Mouse (Mus musculus): ENCODE measurements around the gene B3gnt5.

The B3gnt5 gene

GRCm38 (mm10) chr16:19760074-19760473 lies at the start of gene B3gnt5:
Gene B3gnt5 (plus strand): TSS chr16:19760208.
- in situ Hi-C loops (cut with MboI; ENCODE audit: low pct_unique_long_range_greater_than_20kb in 1 of 2, low sequenced_read_pairs in 2 of 2, unreplicated experiment in 1 of 2), result loop anchor here in 1 of 2 experiments (25.0 kb wide), 1 partner anchor 702 kb away; no protein-coding TSS in a partner anchor

DNA sequence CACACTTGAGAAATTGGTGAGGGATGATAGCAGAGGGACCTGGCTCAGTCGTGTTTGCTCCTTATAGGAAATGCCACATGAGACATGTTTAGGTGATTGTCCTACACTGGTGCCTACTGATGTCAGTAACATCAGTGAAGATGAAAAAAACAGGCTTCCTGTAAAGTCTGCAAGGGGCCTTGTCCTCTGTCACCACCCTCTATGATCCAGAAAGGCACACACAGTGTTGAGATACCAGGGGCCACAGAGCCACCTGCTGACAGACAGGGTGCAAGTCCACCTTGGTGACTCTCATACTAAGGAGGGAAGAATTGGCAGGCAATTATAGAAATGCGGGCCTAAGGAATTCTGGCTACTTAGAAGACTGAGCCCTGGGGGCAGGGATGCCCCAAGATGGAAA lies 39.0 kb upstream of the B3gnt5 start:
- in situ Hi-C loops (cut with MboI; ENCODE audit: low pct_unique_long_range_greater_than_20kb in 1 of 2, low sequenced_read_pairs in 2 of 2, unreplicated experiment in 1 of 2), result loop anchor here (5.0 to 10.0 kb wide), 2 partner anchors 124 to 136 kb away; no protein-coding TSS in a partner anchor

- in situ Hi-C loops (cut with MboI; ENCODE audit: low pct_unique_long_range_greater_than_20kb in 1 of 2, low sequenced_read_pairs in 2 of 2, unreplicated experiment in 1 of 2), result loop anchor here (5.0 to 10.0 kb wide), 2 partner anchors 121 to 133 kb away; no protein-coding TSS in a partner anchor
These were observed 35.9 kb upstream of the B3gnt5 start for GRCm38 (mm10) chr16:19724139-19724538.

DNA sequence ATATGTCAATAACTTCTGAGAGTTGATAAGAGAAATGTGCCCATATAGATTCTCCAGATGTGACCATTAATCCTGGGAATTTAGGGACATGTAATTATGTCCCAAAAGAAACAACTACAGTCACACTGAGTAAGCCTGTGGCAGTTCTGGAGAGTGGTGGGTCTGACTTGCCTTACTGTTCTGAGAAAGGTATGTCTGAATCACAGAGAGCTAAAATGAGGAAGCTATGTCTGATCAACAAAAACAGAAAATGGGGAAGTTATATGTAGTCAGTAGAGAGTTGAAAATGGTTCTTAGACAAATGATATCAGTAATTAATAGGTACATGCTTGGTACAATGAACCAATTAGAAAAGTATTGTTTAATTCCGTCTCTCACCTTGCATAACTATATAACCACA lies 27.1 kb upstream of the B3gnt5 start:
- in situ Hi-C loops (cut with MboI; ENCODE audit: low pct_unique_long_range_greater_than_20kb in 1 of 2, low sequenced_read_pairs in 2 of 2, unreplicated experiment in 1 of 2), result no loop called here

DNA sequence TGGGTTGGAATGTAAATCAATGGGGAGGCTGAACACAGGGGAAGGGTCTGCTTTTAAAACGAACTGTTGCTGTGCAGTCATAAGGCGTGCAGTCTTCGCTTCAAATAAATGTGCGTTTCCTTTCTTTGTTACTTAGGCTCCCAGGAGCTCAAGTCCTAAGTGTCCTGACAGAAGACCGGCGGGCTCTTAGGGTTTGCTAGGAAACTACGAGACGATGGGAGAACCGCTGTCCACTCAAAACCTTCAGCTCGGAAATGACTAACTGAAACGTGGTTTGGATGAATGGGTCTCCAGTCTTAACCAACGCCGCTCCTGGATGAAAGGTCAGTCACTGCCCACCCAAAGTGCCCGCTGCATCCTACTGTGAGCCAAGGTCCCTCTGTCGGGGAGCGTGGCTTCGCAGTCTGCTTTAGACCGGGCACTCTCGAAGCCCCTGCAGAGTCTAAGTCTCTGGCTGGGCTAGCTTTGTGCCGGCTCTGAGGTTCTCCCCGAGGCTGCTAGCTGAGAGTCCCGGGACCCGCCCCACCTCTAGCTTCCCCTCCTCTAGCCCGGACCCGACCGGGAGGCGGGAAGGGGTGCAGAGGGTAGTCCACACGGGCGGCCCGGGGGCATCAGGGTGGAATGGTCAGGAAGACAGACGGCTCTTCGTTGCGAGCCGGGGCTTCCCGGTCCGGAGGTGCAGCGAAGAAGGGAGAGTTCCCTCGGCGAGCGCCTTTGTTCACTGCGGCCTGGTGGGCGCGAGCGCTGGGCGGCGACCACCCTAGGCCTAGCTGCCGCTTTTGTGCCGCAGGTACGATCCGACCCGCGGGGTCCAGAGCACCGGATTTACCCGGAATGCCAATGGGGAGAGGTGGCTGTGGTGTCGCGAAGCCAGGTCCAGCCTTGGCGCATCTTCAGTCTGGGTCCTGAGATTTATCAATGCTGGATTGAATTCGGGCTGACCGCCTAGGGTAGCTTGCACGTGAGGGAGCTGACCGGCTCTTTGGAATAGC lies 793 bp downstream of the B3gnt5 start:
- in situ Hi-C loops (cut with MboI; ENCODE audit: low pct_unique_long_range_greater_than_20kb in 1 of 2, low sequenced_read_pairs in 2 of 2, unreplicated experiment in 1 of 2), result loop anchor here in 1 of 2 experiments (25.0 kb wide), 1 partner anchor 702 kb away; no protein-coding TSS in a partner anchor

DNA sequence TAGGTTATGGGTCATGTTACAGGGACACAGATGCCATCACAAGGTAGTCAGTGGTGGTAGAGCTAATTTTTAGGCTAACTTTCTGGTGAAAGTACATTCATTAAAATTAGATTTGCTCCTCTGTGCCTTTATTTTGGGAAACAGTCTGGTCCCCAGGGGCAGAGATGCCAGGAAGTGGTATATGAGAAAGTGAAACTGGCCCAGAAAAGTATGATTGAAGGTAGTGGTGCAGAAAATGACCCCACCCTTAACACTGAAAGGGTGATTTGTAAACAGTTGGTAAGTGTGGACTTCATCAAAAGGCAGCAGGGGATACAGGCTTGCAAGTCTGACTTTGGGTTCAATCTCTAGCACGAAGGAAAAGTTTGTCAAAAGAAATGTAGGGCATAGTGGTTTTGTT lies 1.7 kb downstream of the B3gnt5 start:
- in situ Hi-C loops (cut with MboI; ENCODE audit: low pct_unique_long_range_greater_than_20kb in 1 of 2, low sequenced_read_pairs in 2 of 2, unreplicated experiment in 1 of 2), result loop anchor here in 1 of 2 experiments (25.0 kb wide), 1 partner anchor 701 kb away; no protein-coding TSS in a partner anchor

- in situ Hi-C loops (cut with MboI; ENCODE audit: low pct_unique_long_range_greater_than_20kb in 1 of 2, low sequenced_read_pairs in 2 of 2, unreplicated experiment in 1 of 2), result loop anchor here in 1 of 2 experiments (25.0 kb wide), 1 partner anchor 696 kb away; no protein-coding TSS in a partner anchor
These were observed 6.1 kb downstream of the B3gnt5 start for GRCm38 (mm10) chr16:19766107-19766506.

DNA sequence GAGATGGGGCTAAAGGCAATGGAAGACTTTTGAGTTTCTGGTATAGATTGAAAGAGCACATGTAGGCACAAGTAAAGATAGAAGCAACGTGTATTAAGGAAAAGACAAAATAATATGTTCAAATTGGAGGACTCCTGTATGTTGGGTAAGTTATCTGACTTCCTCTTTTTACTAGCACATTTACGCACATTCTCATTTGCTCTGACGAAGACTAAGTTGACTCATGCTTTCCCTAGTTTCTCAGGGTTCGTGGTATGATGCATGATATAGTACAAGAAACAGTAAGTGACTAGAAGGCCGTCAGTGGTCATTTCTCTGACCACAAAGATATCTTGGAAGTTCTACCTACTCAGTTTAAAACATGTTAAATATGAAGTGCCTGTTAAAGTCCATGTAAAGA lies 8.0 kb downstream of the B3gnt5 start:
- in situ Hi-C loops (cut with MboI; ENCODE audit: low pct_unique_long_range_greater_than_20kb in 1 of 2, low sequenced_read_pairs in 2 of 2, unreplicated experiment in 1 of 2), result loop anchor here in 1 of 2 experiments (25.0 kb wide), 1 partner anchor 694 kb away; no protein-coding TSS in a partner anchor

DNA sequence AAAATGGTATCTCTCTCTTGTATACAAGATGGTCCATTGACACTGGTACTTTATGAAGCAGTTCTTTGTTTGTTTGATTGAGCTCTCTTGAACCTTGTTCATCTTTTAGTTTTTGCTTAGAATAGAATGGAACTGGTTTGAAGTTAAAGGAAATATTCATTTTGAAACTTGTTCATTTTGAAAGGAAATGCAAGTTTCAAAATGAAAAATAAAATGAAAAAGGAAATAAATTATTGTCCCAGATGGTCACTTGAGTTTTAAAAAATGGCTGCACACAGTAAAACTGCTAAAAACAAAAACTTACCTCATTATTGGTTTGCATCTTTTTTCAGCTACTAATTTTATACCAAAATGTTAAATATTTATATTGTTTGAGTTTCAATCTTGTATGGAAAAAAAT lies 12.0 kb downstream of the B3gnt5 start:
- in situ Hi-C loops (cut with MboI; ENCODE audit: low pct_unique_long_range_greater_than_20kb in 1 of 2, low sequenced_read_pairs in 2 of 2, unreplicated experiment in 1 of 2), result loop anchor here in 1 of 2 experiments (25.0 kb wide), 1 partner anchor 690 kb away; no protein-coding TSS in a partner anchor

DNA sequence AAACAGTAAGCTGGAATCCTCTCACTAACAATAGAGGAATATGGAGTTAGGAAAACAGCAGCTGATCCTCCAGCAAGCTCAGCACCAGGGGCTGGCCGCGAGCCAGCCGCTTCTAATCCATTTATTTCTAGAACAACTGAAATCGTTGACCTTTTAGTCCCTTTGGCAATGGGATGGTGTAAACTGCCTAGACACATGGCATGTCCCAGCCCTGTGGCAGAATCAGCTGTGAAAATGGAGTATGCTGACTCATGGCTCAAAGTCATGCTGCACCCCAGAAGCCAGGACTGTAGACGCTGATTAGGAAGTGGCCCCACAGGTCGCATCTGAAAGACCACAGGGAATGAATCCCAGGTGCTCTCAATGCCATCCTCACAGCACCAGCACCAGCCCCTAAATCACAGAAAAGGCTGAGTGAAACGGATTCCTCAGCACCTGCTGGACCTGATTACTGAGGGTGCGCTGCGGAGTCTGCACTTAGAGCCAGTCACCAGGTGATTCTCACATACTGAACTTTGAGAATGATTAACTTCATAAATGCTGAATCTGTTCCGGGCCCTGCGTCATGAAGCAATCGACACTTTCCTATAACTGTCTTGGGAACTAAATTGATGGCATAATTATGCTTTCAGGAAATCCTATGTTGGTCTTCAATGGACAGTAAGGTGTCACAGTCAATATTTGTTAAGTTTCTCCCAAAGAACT lies 26.5 kb downstream of the B3gnt5 start:
- in situ Hi-C loops (cut with MboI; ENCODE audit: low pct_unique_long_range_greater_than_20kb in 1 of 2, low sequenced_read_pairs in 2 of 2, unreplicated experiment in 1 of 2), result no loop called here

GRCm38 (mm10) chr16:19789914-19790313 lies 29.9 kb downstream of the B3gnt5 start:
- in situ Hi-C loops (cut with MboI; ENCODE audit: low pct_unique_long_range_greater_than_20kb in 1 of 2, low sequenced_read_pairs in 2 of 2, unreplicated experiment in 1 of 2), result no loop called here

DNA sequence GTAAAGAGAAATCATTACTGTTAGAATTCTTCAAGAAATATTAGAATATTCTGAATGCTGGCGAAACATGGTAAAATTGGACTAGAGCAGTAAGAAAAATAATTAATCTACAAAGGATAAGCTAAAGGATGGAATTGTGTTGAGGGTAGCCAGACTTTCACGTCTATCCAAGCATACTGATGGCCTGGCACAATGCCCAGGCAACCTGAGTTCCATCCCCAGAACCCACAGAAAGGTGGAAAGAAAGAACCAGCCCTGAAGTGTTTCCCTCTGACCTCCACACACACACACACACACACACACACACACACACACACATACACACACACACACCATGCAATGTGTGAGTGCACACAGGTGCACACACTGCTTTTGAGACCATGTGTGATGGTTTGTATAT lies 58.8 kb downstream of the B3gnt5 start:
- in situ Hi-C loops (cut with MboI; ENCODE audit: low pct_unique_long_range_greater_than_20kb in 1 of 2, low sequenced_read_pairs in 2 of 2, unreplicated experiment in 1 of 2), result no loop called here
